Mouse (Mus musculus) liver, embryonic 12.5 days (tissue): ENCODE measurements around the gene Wscd2. TPM values are rescaled to one million over a fixed set of nuclear protein-coding genes. Genes with fewer than 3 reads are reported as not detected.

Experiments used
- ATAC-seq: fragments of 200-750 bp; cut with Nextera tagmentation; 2 replicates; pipeline ENCODE4 v1.8.0; 2017; ENCODE audit warnings: moderate number of reproducible peaks, mild to moderate bottlenecking, moderate library complexity
- H3K27ac ChIP-seq: fragments of 300-500 bp; sonication (generic); 2 replicates; pipeline ENCODE4 v1.5.1; 2016; ENCODE audit warnings: mild to moderate bottlenecking
- H3K27me3 ChIP-seq: fragments of 300-500 bp; sonication (generic); replicated peaks from 2 replicates; pipeline ENCODE4 v1.6.1; 2016; ENCODE audit warnings: mild to moderate bottlenecking, moderate library complexity
- H3K36me3 ChIP-seq: fragments of 300-500 bp; sonication (generic); 2 replicates; pipeline ENCODE4 v1.6.1; 2016; ENCODE audit warnings: mild to moderate bottlenecking, moderate library complexity
- H3K4me1 ChIP-seq: fragments of 300-500 bp; sonication (generic); 2 replicates; pipeline ENCODE4 v1.6.1; 2016
- H3K4me2 ChIP-seq: fragments of 300-500 bp; sonication (generic); 2 replicates; pipeline ENCODE4 v1.6.1; 2016; ENCODE audit warnings: mild to moderate bottlenecking, moderate library complexity
- H3K4me3 ChIP-seq: fragments of 300-500 bp; sonication (generic); 2 replicates; pipeline ENCODE4 v1.5.1; 2016; ENCODE audit warnings: mild to moderate bottlenecking, moderate library complexity
- H3K9ac ChIP-seq: fragments of 300-500 bp; sonication (generic); 2 replicates; pipeline ENCODE4 v1.6.1; 2016; ENCODE audit warnings: mild to moderate bottlenecking, moderate library complexity
- H3K9me3 ChIP-seq: fragments of 300-500 bp; sonication (generic); replicated peaks from 2 replicates; pipeline ENCODE4 v1.6.1; 2016; ENCODE audit warnings: mild to moderate bottlenecking, moderate library complexity
- WGBS: fragments of 180-500 bp; shearing (Covaris S2); methylation state at CpG from one replicate; pipeline ENCODE4 v1.1.7; 2016; ENCODE audit not compliant: insufficient replicate concordance; 5-methylcytosine and 5-hydroxymethylcytosine counted together
- polyA plus RNA-seq: library from polyadenylated mRNA; unstranded; fragments of >200 nt; fragmentation: Nextera tagmentation; extraction: Ambion mirVana; gene quantifications from 2 replicates; pipeline ENCODE4 v1.2.1, GENCODE M21; 2016

Wscd2 gene
- polyA plus RNA-seq, 1 experiment from 2014 or later, result 0.19 TPM

DNA sequence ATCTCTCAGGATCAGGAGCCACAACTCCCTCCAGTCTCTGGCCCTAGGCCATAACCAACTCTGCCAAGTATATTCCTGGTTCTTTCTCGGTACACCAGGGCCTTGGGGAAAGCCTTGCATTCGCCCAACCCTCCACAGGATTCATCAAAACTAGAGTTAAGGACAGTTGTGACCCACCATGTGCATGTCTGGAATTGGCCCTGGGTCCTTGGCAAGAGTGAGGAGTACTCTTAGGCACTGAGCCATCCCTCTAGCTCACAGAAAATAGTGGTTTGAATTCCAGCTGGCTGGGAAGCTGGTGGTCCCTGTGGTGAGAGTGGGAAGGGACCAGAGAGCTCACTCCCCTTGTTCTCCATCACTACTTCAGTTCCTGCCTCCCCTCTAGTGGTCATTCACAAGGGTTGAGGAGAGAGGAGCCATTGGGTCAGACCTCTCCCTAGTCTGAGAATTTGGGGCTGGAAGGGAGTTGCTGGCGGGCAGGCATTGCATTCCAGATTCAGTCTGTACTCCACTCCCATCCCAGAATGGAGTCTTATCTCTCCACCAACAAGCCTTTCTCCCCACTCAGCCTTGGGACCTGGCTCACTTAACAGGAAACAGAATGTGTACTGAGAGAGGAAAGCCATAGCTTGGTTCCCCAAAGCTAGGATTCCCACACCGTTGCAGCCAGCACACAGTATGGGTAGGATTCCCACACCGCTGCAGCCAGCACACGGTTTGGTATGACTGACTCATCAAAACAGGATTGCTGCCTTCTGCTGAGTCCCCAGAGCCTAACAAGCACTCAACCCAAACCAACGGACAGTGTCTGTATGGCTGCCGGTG, 117.0 kb downstream of the Wscd2 start:
- no peak overlapping the region for H3K4me2 ChIP-seq
- H3K27ac ChIP-seq, result no peak overlapping the region
- no peak for ATAC-seq
- no peak overlapping the region for H3K4me3 ChIP-seq
- H3K9ac ChIP-seq, result no peak overlapping the region
- peaks cover 8% of the 10 kb centered on the region; the same call in 1 of the 2 replicates for H3K27me3 ChIP-seq
- H3K9me3 ChIP-seq, result no peaks in the 10 kb centered on the region
- WGBS, result 37% methylated on average over 8 of the region's 8 CpGs
- H3K4me1 ChIP-seq, result no peaks in the 10 kb centered on the region
- no peaks in the 10 kb centered on the region for H3K36me3 ChIP-seq

DNA sequence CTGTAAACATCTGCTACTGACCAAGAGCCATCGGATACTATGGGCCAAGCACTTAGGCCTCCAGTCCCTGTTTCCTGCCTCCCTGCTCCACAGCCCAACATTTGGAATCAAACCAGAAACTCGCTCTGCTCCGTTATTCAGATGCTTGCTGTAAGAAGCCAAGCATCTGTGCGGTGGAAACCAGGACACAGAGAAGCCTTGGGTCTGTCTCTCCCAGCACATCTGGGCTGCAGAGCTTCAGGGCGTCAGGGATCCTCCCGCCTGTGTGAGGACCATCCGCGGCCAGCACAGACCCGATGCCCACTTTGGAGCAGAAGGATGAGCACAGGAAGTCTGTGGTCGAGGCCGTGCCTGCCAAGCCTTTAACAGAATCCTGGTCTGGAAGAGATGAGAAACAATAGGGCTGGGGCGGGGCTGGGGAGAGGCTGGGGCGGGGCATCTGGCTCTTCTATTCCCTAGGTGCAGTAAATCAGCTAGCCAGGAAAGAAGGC, 117.9 kb downstream of the Wscd2 start:
- ATAC-seq, result no peak

DNA sequence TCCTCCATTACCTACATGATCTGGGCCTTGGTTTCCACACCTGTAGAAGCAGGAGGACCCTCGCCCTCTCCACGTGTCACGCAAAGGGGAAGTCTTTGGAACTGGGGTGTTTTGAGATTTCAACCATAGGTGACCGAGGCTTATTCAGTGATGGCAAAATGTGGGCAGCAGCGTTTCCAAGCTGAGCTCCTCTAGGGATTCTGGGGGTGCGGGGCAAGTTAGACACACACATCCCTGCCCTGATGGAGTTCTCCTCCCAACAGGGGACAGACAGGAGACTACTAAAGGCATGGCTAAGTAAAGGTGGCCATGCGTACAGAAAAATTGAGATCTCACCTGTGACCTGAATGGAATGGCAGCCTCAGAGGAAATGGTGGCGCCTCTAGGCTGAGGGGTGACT, 118.4 kb downstream of the Wscd2 start:
- Histone ChIP-seq H3K4me1 (no peaks in the 10 kb centered on the region), H3K36me3 (no peaks in the 10 kb centered on the region), H3K27ac (no peak overlapping the region), H3K4me3 (no peak overlapping the region), H3K27me3 (peaks cover 8% of the 10 kb centered on the region; the same call in 1 of the 2 replicates), H3K4me2 (no peak overlapping the region), H3K9ac (no peak overlapping the region), H3K9me3 (no peaks in the 10 kb centered on the region)
- ATAC-seq, result no peak
- WGBS, result 59% methylated on average over 8 of the region's 8 CpGs

More for the DNA sequence above, 117.9 kb downstream of the Wscd2 start:
- no peak overlapping the region for H3K27ac ChIP-seq
- H3K36me3 ChIP-seq, result no peaks in the 10 kb centered on the region
- H3K9me3 ChIP-seq, result no peaks in the 10 kb centered on the region
- H3K4me1 ChIP-seq, result no peaks in the 10 kb centered on the region
- H3K27me3 ChIP-seq, result peaks cover 8% of the 10 kb centered on the region; the same call in 1 of the 2 replicates
- 17% methylated on average over 13 of the region's 13 CpGs for WGBS
- no peak overlapping the region for H3K9ac ChIP-seq
- no peak overlapping the region for H3K4me2 ChIP-seq
- H3K4me3 ChIP-seq, result no peak overlapping the region

DNA sequence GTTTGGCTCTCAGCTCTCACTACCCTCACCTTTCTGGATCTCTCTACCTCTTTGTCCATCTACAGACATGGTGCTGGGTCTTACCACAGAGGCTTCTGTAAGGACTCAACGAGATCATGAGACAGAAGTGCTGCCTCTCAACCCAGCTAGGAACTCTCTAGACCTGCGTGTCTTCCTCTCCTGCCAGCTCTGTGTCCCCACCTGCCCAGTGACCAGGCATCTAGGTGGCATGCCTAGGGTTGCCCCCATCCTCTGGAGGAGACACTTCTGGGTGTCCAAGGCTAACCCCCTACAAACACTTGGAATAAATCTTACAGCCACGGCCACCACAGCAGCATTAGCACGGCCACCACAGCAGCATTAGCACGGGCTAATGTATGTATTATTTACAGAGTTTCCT, 119.8 kb downstream of the Wscd2 start:
- WGBS, result 72% methylated on average over 5 of the region's 5 CpGs
- no peak overlapping the region for H3K4me3 ChIP-seq

DNA sequence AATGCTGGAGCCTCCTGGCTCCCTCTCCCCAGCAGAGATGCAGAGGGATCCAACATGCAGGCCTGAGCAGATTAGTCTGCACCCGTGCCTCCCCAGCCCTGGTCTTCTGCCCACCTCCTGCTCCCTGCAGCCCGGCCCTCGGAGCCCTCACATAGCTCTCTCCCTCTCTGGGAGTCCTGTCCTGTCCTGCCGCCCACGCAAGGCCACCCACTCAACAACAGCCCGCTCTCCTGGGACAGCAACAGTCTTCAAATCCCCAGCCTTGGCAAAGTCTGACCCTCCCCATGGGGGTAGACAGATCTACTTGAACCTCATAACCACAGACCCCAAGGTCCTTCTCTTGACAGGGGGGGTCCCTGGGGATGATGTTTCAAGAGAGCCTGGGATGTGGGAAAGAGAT, 120.4 kb downstream of the Wscd2 start:
- Histone ChIP-seq H3K27me3 (peaks cover 8% of the 10 kb centered on the region; the same call in 1 of the 2 replicates), H3K4me2 (no peak overlapping the region), H3K36me3 (no peaks in the 10 kb centered on the region), H3K9ac (no peak overlapping the region), H3K4me1 (no peaks in the 10 kb centered on the region), H3K9me3 (no peaks in the 10 kb centered on the region), H3K27ac (no peak overlapping the region), H3K4me3 (no peak overlapping the region)
- ATAC-seq, result no peak
- WGBS, result 50% methylated on average over 6 of the region's 6 CpGs

More for the DNA sequence above, 119.8 kb downstream of the Wscd2 start:
- Histone ChIP-seq H3K4me2 (no peak overlapping the region), H3K27me3 (peaks cover 8% of the 10 kb centered on the region; the same call in 1 of the 2 replicates), H3K27ac (no peak overlapping the region), H3K9ac (no peak overlapping the region), H3K9me3 (no peaks in the 10 kb centered on the region), H3K36me3 (no peaks in the 10 kb centered on the region), H3K4me1 (no peaks in the 10 kb centered on the region)
- ATAC-seq, result no peak

DNA sequence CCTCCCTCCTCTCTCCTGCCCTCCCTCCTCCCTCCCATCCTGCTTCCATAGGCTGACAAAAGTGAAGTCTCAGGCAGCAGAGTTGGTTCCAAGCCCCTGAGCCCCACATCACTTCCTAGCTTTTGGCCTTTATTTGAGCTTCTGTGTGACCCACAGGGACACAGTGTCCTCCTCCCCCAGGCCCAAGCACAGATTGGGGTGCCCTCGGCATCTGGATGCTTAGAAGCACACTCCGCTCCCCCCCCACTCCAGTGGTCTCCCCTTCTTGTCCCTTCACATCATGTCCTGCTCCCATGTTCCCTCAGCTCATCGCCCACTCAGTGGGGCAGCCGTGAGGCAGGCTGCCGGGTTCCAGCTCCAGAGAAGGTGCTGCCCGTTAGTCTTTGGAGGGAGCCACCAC, 121.0 kb downstream of the Wscd2 start:
- Histone ChIP-seq H3K9me3 (no peaks in the 10 kb centered on the region), H3K36me3 (no peaks in the 10 kb centered on the region), H3K27me3 (peaks cover 8% of the 10 kb centered on the region; the same call in 1 of the 2 replicates), H3K4me2 (no peak overlapping the region), H3K9ac (no peak overlapping the region), H3K27ac (no peak overlapping the region), H3K4me1 (no peaks in the 10 kb centered on the region), H3K4me3 (no peak overlapping the region)
- no peak for ATAC-seq
- WGBS, result 57% methylated on average over 6 of the region's 6 CpGs

DNA sequence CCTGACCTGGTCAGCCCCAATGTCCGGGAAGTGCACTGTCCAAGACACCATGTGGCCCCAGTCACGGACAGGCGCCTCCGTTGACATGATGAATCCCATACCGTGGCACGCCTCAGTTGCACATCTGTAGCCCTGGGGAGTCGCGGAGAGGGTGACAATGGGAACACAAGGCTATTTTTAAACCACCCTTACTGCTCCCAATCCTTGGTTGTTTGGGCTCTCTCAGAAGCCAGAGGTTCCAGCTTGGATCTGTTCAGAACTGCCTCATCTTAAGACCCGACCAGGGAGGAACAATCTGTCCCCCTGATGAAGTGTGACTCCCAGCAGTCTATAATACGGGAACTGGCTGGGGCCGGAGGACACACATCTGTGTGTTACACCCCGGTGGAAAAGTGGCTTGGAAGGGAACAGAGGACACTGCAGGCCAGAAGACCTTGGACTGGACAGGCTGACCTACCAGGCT, 121.7 kb downstream of the Wscd2 start:
- 70% methylated on average over 12 of the region's 12 CpGs for WGBS
- Histone ChIP-seq H3K9ac (no peak overlapping the region), H3K27me3 (peaks cover 8% of the 10 kb centered on the region; the same call in 1 of the 2 replicates), H3K9me3 (no peaks in the 10 kb centered on the region), H3K27ac (no peak overlapping the region), H3K4me2 (no peak overlapping the region), H3K36me3 (no peaks in the 10 kb centered on the region), H3K4me1 (no peaks in the 10 kb centered on the region), H3K4me3 (no peak overlapping the region)
- ATAC-seq, result no peak

DNA sequence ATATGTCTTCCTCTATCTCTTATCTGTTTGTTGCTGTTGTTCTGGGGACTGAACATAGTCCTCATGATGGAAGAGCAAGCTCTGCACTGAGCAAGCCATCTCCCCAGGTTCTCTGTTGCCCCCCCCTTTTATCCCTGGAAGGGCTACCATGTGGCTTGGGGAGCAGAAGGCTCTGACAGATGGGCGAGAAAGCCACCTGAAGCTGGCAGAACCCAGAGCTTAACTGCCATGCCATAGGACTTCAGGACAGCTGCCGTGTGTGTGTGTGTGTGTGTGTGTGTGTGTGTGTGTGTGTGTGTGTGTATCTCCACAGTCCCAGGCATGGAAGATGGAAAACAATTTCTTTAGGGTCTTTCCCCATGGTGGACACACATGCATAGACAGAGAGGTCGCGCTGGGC, 128.6 kb downstream of the Wscd2 start:
- H3K4me1 ChIP-seq, result no peaks in the 10 kb centered on the region
- no peak overlapping the region for H3K4me3 ChIP-seq
- no peaks in the 10 kb centered on the region for H3K36me3 ChIP-seq
- H3K9me3 ChIP-seq, result no peaks in the 10 kb centered on the region
- WGBS, result 65% methylated on average over 4 of the region's 4 CpGs
- no peak overlapping the region for H3K9ac ChIP-seq
- H3K4me2 ChIP-seq, result no peak overlapping the region
- H3K27me3 ChIP-seq, result no peaks in the 10 kb centered on the region
- no peak overlapping the region for H3K27ac ChIP-seq
- no peak for ATAC-seq

DNA sequence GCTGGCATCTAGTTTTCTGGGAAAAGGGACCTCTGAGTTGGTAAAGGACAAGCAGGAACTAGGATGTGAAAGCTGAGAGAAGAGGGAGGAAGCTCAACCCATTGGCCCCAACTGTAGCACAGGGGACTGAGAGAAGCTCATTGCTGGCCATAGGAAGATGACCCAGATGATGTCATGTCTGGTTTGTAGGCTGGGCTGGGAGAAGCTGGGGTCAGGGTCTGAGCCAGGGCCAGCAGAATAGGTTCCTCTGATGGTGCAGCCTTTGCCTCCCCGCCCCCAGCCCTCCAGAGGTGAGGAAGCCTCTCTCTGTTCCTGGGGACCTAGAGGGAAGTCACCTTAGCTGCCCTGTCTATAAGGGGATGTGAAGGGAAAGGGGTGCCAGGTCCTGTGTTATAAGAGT, 129.0 kb downstream of the Wscd2 start:
- H3K4me1 ChIP-seq, result no peaks in the 10 kb centered on the region
- no peak overlapping the region for H3K4me3 ChIP-seq
- no peaks in the 10 kb centered on the region for H3K27me3 ChIP-seq
- WGBS, result 64% methylated on average over 1 of the region's 1 CpGs
- ATAC-seq, result no peak
- H3K36me3 ChIP-seq, result no peaks in the 10 kb centered on the region
- no peaks in the 10 kb centered on the region for H3K9me3 ChIP-seq
- H3K4me2 ChIP-seq, result no peak overlapping the region
- H3K27ac ChIP-seq, result no peak overlapping the region
- no peak overlapping the region for H3K9ac ChIP-seq

DNA sequence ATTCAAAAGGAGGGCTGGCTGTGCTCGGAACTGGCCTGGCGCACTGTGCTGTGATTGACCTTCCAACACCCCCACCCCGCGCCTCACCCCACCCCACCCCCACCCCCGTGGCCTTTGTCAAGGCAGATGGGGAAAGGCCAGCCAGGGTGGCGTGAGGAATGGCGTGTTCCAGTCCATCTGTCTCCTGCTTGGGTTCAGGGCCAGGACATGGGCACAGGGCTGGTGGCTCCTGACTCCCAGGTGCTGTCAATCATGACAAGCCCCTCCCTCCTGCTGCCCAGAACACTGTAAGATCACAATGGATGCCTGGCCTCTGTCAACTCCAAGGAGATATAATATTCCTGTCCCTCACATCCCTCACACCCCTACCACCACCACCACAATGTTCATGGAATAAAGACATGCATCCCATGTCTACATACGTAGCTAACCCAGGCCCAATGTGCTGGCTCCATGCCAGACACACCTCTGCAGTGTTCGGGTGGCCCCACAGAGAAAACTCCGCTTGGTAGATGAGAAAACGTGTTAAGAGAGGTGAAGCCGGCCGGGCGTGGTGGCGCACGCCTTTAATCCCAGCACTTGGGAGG, 130.1 kb downstream of the Wscd2 start:
- H3K36me3 ChIP-seq, result no peaks in the 10 kb centered on the region
- H3K9me3 ChIP-seq, result no peaks in the 10 kb centered on the region
- no peak overlapping the region for H3K4me3 ChIP-seq
- ATAC-seq, result no peak
- H3K4me1 ChIP-seq, result no peaks in the 10 kb centered on the region
- no peak overlapping the region for H3K9ac ChIP-seq
- H3K4me2 ChIP-seq, result no peak overlapping the region
- no peak overlapping the region for H3K27ac ChIP-seq
- no peaks in the 10 kb centered on the region for H3K27me3 ChIP-seq
- 64% methylated on average over 16 of the region's 16 CpGs for WGBS

DNA sequence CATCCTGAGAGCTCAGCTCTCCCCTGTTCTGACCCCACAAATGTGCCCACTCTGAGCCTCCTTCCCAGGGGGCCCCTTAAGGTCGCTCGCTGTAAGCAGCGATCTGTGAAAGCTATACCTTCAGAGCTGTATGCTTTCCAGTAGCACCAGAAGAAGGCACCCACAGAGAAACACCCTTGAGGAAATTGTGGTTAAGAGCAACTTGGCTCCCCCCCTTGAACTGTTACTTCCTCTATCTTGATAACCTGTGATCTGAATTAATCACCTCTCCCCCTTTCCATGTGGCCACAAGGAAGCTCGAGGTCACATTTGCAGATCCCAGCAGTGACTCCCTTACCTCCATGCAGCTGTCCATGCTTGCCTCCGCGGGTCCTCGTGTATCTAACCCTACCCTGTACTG, 130.9 kb downstream of the Wscd2 start:
- WGBS, result 16% methylated on average over 7 of the region's 7 CpGs
- Histone ChIP-seq H3K27ac (no peak overlapping the region), H3K9ac (no peak overlapping the region)

DNA sequence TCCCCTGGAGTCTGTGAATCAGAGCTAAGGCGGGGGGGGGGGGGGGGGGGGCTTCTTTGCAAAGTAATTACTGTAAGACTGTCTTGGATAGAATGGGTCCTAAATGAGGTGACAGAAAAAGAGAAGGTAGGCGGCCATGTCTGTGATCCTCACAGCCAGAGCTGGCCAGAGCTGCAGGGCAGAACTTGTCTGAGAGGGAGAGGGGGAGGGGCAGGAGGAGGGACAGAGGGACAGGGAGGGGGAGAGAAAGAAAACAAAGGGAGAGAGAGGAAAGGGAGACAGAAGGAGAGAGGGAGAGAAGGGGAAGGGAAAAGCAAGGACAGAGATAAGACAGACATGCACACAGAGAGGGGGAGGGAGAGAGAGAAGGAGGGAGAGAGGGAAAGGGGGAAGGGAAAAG, 132.9 kb downstream of the Wscd2 start:
- Histone ChIP-seq H3K9me3 (no peaks in the 10 kb centered on the region), H3K36me3 (no peaks in the 10 kb centered on the region), H3K27ac (no peak overlapping the region), H3K9ac (no peak overlapping the region), H3K4me1 (no peaks in the 10 kb centered on the region), H3K4me3 (no peak overlapping the region), H3K27me3 (peaks cover 8% of the 10 kb centered on the region), H3K4me2 (no peak overlapping the region)
- 13% methylated on average over 2 of the region's 2 CpGs for WGBS
- ATAC-seq, result no peak

More for the DNA sequence above, 130.9 kb downstream of the Wscd2 start:
- no peak for ATAC-seq
- Histone ChIP-seq H3K9me3 (no peaks in the 10 kb centered on the region), H3K4me3 (no peak overlapping the region), H3K4me1 (no peaks in the 10 kb centered on the region), H3K4me2 (no peak overlapping the region), H3K36me3 (no peaks in the 10 kb centered on the region), H3K27me3 (no peaks in the 10 kb centered on the region)
